In the genomic region with DNA sequence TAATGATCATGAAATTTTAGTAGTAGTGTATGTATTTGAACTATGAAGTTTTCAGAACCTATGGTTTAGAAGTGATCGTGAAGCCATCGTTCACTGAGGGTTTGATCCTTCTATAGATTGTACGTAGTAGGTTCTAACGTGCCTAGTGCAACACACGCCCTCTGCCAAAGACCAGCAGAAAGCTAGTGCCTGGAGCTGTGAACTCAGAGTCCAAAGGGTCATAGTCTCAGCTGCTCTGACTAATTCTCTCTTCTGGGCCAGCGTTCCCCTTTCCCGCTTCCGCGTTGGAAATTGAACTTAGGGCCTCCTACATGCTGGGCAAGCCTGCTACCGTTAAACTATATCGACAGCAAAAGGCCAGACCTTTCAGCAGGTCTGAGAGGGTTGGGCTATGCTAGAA, we compare ENCODE assay signal across 8 mouse cellular contexts. TPM values are rescaled to one million over a fixed set of nuclear protein-coding genes. Genes with fewer than 3 reads are reported as not detected.
DNase-seq lines count a peak whose midpoint lies in the region; ATAC-seq and TF ChIP-seq lines count a peak whose summit lies in the region.

No protein-coding gene starts in this region.

- TF ChIP-seq CTCF in bone marrow macrophage, adult 2 months (IDR thresholded peaks at IDR 0.05; ENCODE audit: low read depth, low read length), result no peak
- no peak for TF ChIP-seq CTCF in lung, postnatal 0 days (IDR thresholded peaks at IDR 0.05)

- H3K4me1 ChIP-seq in bone marrow macrophage, adult 2 months (ENCODE audit: control insufficient read depth, insufficient read depth, low read length), result peaks cover 34% of the 10 kb centered on the region
- H3K4me1 ChIP-seq in forebrain, embryonic 14.5 days (ENCODE audit: control insufficient read depth, insufficient read depth, low read length), result peaks cover 10% of the 10 kb centered on the region
- H3K4me1 ChIP-seq in lung, postnatal 0 days (ENCODE audit: insufficient read depth, low read depth, low read length), result peaks cover 21% of the 10 kb centered on the region

- H3K27me3 ChIP-seq in forebrain, embryonic 14.5 days (replicated peaks; ENCODE audit: control insufficient read depth, insufficient read depth, low read length), result no peaks in the 10 kb centered on the region
- no peaks in the 10 kb centered on the region for H3K27me3 ChIP-seq in lung, postnatal 0 days (replicated peaks; ENCODE audit: insufficient read depth, low read length)

- no peak for TF ChIP-seq POLR2A in bone marrow macrophage, adult 2 months (IDR thresholded peaks at IDR 0.05; ENCODE audit: borderline replicate concordance, low read depth, low read length)

- H3K9ac ChIP-seq in forebrain, embryonic 14.5 days (ENCODE audit: low read length), result no peak overlapping the region
- H3K9ac ChIP-seq in lung, postnatal 0 days (replicated peaks; ENCODE audit: low read depth), result no peak overlapping the region

- H3K9me3 ChIP-seq in forebrain, embryonic 14.5 days (replicated peaks; ENCODE audit: control insufficient read depth, low read length), result no peaks in the 10 kb centered on the region
- H3K9me3 ChIP-seq in lung, postnatal 0 days (ENCODE audit: low read length), result no peaks in the 10 kb centered on the region

- DNase-seq in forebrain, embryonic 14.5 days (ENCODE audit: low spot score), result peak; percentile 8
- DNase-seq in kidney, adult 18-20 months, result peak; percentile 70
- DNase-seq in lung, postnatal 0 days (ENCODE audit: low spot score), result peak; percentile 65
- DNase-seq in thymus, adult 18-20 months, result no peak
- no peak for DNase-seq in gastrocnemius, postnatal 10 days
- no peak for DNase-seq in left cerebral cortex, postnatal 10 days (ENCODE audit: extremely low spot score in 1 of 2, low spot score in 2 of 2)
- DNase-seq in ovary, postnatal 10 days (ENCODE audit: low spot score), result no peak

- no peak for TF ChIP-seq EP300 in lung, postnatal 0 days (IDR thresholded peaks at IDR 0.05)

- peak overlapping the region; percentile 81 for H3K4me2 ChIP-seq in forebrain, embryonic 14.5 days (ENCODE audit: low read length)
- H3K4me2 ChIP-seq in lung, postnatal 0 days (replicated peaks; ENCODE audit: low read depth, low read length), result peak overlapping the region; percentile 92

- ATAC-seq in forebrain, embryonic 14.5 days, result no peak
- no peak for ATAC-seq in lung, postnatal 0 days

- 17% methylated on average over 11 of the region's 11 CpGs for WGBS in forebrain, embryonic 14.5 days
- WGBS in lung, postnatal 0 days, result 12% methylated on average over 11 of the region's 11 CpGs

- H3K4me3 ChIP-seq in bone marrow macrophage, adult 2 months (ENCODE audit: insufficient read depth, low read length), result 0 out of 2 replicates have a peak overlapping the region, but pooled peaks have one; percentile 8
- H3K4me3 ChIP-seq in forebrain, embryonic 14.5 days (ENCODE audit: low read depth, low read length), result peak overlapping the region; percentile 95
- H3K4me3 ChIP-seq in lung, postnatal 0 days (ENCODE audit: low read depth, low read length), result peak overlapping the region; percentile 96; the same call in 1 of the 2 replicates

- H3K36me3 ChIP-seq in forebrain, embryonic 14.5 days (ENCODE audit: control insufficient read depth, insufficient read depth, low read length), result no peaks in the 10 kb centered on the region
- H3K36me3 ChIP-seq in lung, postnatal 0 days (ENCODE audit: insufficient read depth, low read length), result no peaks in the 10 kb centered on the region

- H3K27ac ChIP-seq in bone marrow macrophage, adult 2 months (ENCODE audit: insufficient read depth, low read depth, low read length), result peak overlapping the region; percentile 87
- H3K27ac ChIP-seq in forebrain, embryonic 14.5 days (ENCODE audit: low read depth, low read length), result no peak overlapping the region
- peak overlapping the region; percentile 100 for H3K27ac ChIP-seq in lung, postnatal 0 days (ENCODE audit: low read length)

- intact Hi-C loops in left cerebral cortex, postnatal 10 days (cut with DNase I), result loop anchor here (10.0 kb wide), 1 partner anchor 61 kb away; no protein-coding TSS in a partner anchor

RNA-seq across cellular contexts. Expression of a gene that starts 1.1 kb away (rescaled TPM):
- polyA plus RNA-seq in bone marrow macrophage, adult 2 months (2012; ENCODE audit: insufficient read depth, insufficient read length, missing spikeins), result 48.1 and 49.9 TPM in 2 replicates
- 44.0 and 60.8 TPM in 2 replicates for polyA plus RNA-seq in forebrain, embryonic 14.5 days (2014; fragmentation: Nextera tagmentation; extraction: Ambion mirVana)
- polyA plus RNA-seq in lung, postnatal 0 days (2015; fragmentation: Nextera tagmentation; extraction: Ambion mirVana), result 23.3 and 25.7 TPM in 2 replicates
- 10 to 100 TPM; 27.0 to 36.0 TPM for total RNA-seq in gastrocnemius, postnatal 10 days (2021)
- 10 to 100 TPM; 78.8 to 81.4 TPM for total RNA-seq in left cerebral cortex, postnatal 10 days (2021)

RNA-seq across cellular contexts. Expression of a gene that starts 11.7 kb away (rescaled TPM):
- not detected in 2 replicates for polyA plus RNA-seq in bone marrow macrophage, adult 2 months (2012; ENCODE audit: insufficient read depth, insufficient read length, missing spikeins)
- 1.6 and 1.8 TPM in 2 replicates for polyA plus RNA-seq in forebrain, embryonic 14.5 days (2014; fragmentation: Nextera tagmentation; extraction: Ambion mirVana)
- polyA plus RNA-seq in lung, postnatal 0 days (2015; fragmentation: Nextera tagmentation; extraction: Ambion mirVana), result 4.8 and 7.8 TPM in 2 replicates
- total RNA-seq in gastrocnemius, postnatal 10 days (2021), result 1 to 10 TPM; 6.3 to 9.9 TPM
- 1 to 10 TPM; 1.5 to 3.4 TPM for total RNA-seq in left cerebral cortex, postnatal 10 days (2021)

Comparison
In these comparisons a context has a peak if more than half of its experiments do, and no peak if none do; other contexts are left out.
1. H3K4me3 ChIP-seq: peak in every context shown above with its lines; median percentile 96 in lung, postnatal 0 days; 95 in forebrain, embryonic 14.5 days; 8 in bone marrow macrophage, adult 2 months.
2. DNase-seq: peak in forebrain, embryonic 14.5 days (single experiment), kidney, adult 18-20 months (single experiment) and lung, postnatal 0 days (single experiment); none in thymus, adult 18-20 months (0 of 2), gastrocnemius, postnatal 10 days (single experiment), left cerebral cortex, postnatal 10 days (0 of 2) and ovary, postnatal 10 days (single experiment).